Mouse (Mus musculus): Measurements from ENCODE around the gene Clmp. TPM values are rescaled to one million over a fixed set of nuclear protein-coding genes. Genes with fewer than 3 reads are reported as not detected.

Gene Clmp
- polyA plus RNA-seq (2017; shearing (Covaris generic)) = not detected

DNA sequence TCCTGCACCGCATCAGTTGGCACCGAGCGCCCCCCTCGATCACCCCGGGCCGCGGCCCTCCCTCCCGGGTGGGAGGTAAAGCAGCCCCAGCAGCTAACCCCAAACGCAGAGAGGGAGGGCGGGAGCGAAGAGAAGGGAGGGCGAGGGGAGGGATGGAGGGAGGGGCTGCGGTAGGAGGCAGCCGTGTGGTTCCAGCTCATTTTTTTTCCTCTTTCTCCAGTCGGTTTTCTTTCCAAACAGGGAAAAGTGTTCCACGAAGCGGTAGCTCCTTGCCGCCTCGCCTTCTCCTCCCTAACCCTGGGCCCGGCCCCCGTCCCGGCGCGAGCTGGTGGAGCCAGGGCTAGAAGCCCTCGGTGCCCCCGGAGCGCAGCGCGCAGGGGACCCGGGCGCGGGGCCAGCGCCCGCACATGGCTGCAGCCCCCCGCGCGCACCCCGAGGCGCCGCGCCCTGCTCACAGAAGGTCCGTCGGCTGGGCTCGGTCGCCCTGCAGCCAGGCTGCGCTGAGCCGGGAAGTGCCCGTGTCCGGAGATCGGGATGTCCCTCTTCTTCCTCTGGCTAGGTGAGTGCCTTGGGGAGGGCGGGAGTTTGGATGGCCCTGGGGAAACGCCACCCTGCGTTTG, at the start of gene Clmp:
TSS of gene Clmp (plus strand) at position 162 of the 620 bp plus-strand sequence.

DNA sequence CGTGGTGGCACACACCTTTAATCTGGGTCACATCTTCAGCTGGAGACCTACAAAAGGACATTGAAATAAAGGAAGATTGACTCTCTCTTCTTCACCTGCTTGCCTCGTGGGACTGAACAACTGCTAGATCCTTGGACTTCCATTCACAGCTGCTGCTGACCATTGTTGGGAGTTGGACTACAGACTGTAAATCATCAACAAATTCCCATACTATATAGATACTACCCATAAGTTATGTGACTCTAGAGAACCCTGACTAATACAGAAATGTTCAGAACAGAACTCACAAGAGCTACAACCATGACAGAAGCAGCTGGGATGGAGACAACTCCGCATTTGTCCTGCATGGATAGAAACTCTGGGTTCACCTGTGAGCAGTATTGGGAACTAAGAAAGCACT, 15.4 kb upstream of the Clmp start, which contains the start of gene Gm21915:
TSS of gene Gm21915 (plus strand) at position 301 of the 400 bp plus-strand sequence.

DNA sequence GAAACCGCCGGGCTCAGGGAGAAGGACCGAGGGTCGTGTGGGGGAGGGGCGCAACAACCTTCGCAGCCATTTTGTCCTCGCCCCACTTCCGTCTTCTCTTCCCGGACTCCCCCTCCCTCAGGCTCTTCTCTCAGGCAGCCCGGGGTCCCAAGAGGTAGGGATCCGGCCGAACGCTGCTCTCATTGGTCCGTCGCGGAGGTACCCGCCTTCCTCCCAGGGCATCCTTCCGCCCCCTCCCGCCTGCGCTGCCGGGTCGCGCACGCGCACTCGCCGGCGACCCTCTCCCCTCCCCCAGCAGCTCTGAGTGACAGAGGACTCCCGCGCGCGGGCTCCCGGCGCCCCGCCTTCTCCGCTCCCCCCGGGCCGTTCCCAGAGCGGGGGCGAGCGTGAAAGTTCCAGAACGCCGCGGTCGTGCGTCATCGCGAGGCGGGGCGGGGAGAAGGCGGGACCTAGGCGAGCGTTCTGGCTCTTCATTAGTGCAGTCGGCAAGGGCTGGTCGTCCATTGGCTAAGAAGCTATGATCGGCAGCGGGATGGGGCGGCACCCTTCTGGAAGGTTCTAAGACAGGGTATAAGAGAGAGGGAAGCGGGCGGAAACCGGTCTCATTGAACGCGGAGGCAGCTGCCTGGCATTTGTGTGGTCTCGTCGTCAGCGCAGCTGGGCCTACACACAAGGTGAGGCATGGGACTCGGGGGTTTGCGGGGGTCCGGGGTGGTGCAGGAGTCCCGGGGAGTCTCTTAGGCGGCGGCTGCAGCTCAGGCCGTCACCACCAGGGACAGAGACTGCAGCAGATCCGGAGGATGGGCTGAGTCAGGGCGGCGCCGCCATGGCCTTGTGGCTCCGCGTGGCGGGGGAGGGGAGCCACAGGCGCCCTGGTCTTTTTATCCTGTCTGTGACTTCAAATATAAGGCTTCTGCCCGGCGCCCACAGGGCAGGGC, 115.2 kb downstream of the Clmp start, which contains the start of gene Hspa8:
TSS of gene Hspa8 (plus strand) at position 310 of the 938 bp plus-strand sequence.

Other genes with a start within 250 kb of the Clmp start
- 104 TPM for gene Gramd1b, start 154.6 kb upstream of the Clmp start, polyA plus RNA-seq (2017; shearing (Covaris generic))
- gene Gm21915, start 15.3 kb upstream of the Clmp start, polyA plus RNA-seq (2017; shearing (Covaris generic)) = not detected
- gene Hspa8, start 115.0 kb downstream of the Clmp start, polyA plus RNA-seq (2017; shearing (Covaris generic)) = 4,323 TPM
- not detected for gene Bsx, start 188.2 kb downstream of the Clmp start, polyA plus RNA-seq (2017; shearing (Covaris generic))